In the genomic region with DNA sequence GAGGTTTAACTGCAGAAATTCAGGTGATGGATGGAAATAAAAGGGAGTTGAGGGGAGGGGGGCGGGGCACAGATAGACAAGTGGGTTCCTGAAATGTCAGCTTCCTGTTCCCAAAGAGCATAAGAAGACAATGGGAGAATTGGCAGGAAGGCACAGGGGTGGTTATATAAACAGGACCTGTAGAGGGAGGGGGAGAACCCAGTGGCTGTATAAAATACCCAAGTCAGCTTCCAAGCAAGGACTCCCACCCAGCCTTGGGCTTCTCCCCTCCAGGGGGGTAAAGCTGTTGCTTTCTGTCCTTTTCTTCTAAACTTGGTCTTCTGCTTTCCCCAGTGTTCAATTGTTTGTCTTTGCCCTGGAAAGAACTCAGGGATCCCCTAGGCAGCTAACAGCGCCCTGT, we compare ENCODE assay signal across 20 mouse cellular contexts. TPM values are rescaled to one million over a fixed set of nuclear protein-coding genes. Genes with fewer than 3 reads are reported as not detected.
"Had no signal": no experiment of that assay in that cellular context is flagged by ENCODE, and none has a peak within 500 bp of the region (broad histone marks: within the 10 kb centered on the region; RNA-seq: fewer than 3 reads in every experiment).

No protein-coding gene starts in this region.

- ATAC-seq: liver, postnatal 0 days; midbrain, embryonic 13.5 days; midbrain, embryonic 15.5 days had no signal

- H3K9ac ChIP-seq: liver, embryonic 13.5 days; liver, embryonic 15.5 days; liver, postnatal 0 days; midbrain, embryonic 13.5 days; midbrain, embryonic 15.5 days; neural tube, embryonic 12.5 days; stomach, embryonic 15.5 days had no signal

- H3K9me3 ChIP-seq: liver, embryonic 13.5 days; liver, embryonic 15.5 days; midbrain, embryonic 13.5 days; midbrain, embryonic 15.5 days; neural tube, embryonic 12.5 days; stomach, embryonic 15.5 days had no signal

- H3K27ac ChIP-seq: liver, embryonic 13.5 days; liver, embryonic 15.5 days; macrophage; midbrain, embryonic 13.5 days; midbrain, embryonic 15.5 days; neural tube, embryonic 12.5 days; stomach, embryonic 15.5 days; stomach, postnatal 0 days had no signal

- DNase-seq: liver, embryonic 13.5 days; liver, postnatal 0 days; right cerebral cortex, postnatal 14 days; thymus, adult 2 months; thymus, postnatal 25 days; thymus, postnatal 4 days had no signal

- H3K4me1 ChIP-seq: liver, embryonic 13.5 days; liver, embryonic 15.5 days; megakaryocyte, embryonic 14.5 days; neural tube, embryonic 12.5 days; stomach, embryonic 15.5 days had no signal

- H3K4me2 ChIP-seq: liver, embryonic 11.5 days; liver, embryonic 13.5 days; liver, embryonic 15.5 days; midbrain, embryonic 11.5 days; midbrain, embryonic 13.5 days; midbrain, embryonic 15.5 days; neural tube, embryonic 12.5 days; stomach, embryonic 15.5 days had no signal

- H3K27me3 ChIP-seq: liver, embryonic 13.5 days; liver, embryonic 15.5 days; megakaryocyte, embryonic 14.5 days; midbrain, embryonic 13.5 days; midbrain, embryonic 15.5 days; stomach, embryonic 15.5 days had no signal

- H3K4me3 ChIP-seq: liver, embryonic 13.5 days; liver, embryonic 15.5 days; megakaryocyte, embryonic 14.5 days; midbrain, embryonic 13.5 days; midbrain, embryonic 15.5 days; neural tube, embryonic 12.5 days; stomach, embryonic 15.5 days had no signal

- H3K36me3 ChIP-seq: liver, embryonic 13.5 days; liver, embryonic 15.5 days; midbrain, embryonic 13.5 days; midbrain, embryonic 15.5 days; neural tube, embryonic 12.5 days; stomach, embryonic 15.5 days had no signal

RNA-seq across cellular contexts. Expression of a gene that starts 55.5 kb away (rescaled TPM):
- total RNA-seq: megakaryocyte progenitor cell, adult 5-6 weeks; monocyte, adult 5-6 weeks; neutrophil, adult 5-6 weeks had no signal
- polyA plus RNA-seq: liver, embryonic 15.5 days; macrophage; spleen, adult 2 months had no signal
